8 mouse cellular contexts compared by ENCODE assay signal in genomic region chrX:50583741-50584580, GRCm38 (mm10).
DNase-seq lines count a peak whose midpoint lies in the region; ATAC-seq and TF ChIP-seq lines count a peak whose summit lies in the region.

No protein-coding gene starts in this region.

- H3K27ac ChIP-seq in heart, embryonic 12.5 days (ENCODE audit: poor library complexity, severe bottlenecking) = no peak overlapping the region
- H3K27ac ChIP-seq in heart, embryonic 10.5 days = no peak overlapping the region
- peak overlapping the region; percentile 50; the same call in 1 of the 2 replicates for H3K27ac ChIP-seq in hindbrain, embryonic 10.5 days
- no peak overlapping the region for H3K27ac ChIP-seq in liver, embryonic 15.5 days (replicated peaks)

- H3K27me3 ChIP-seq in heart, embryonic 12.5 days (replicated peaks) = no peaks in the 10 kb centered on the region
- H3K27me3 ChIP-seq in heart, embryonic 10.5 days (ENCODE audit: insufficient read depth, poor library complexity, severe bottlenecking) = no peaks in the 10 kb centered on the region
- H3K27me3 ChIP-seq in E14TG2a.4 (ENCODE audit: insufficient read depth, low read length) = no peaks in the 10 kb centered on the region
- H3K27me3 ChIP-seq in hindbrain, embryonic 10.5 days (ENCODE audit: insufficient read depth, poor library complexity, severe bottlenecking) = no peaks in the 10 kb centered on the region
- no peaks in the 10 kb centered on the region for H3K27me3 ChIP-seq in liver, embryonic 15.5 days

- 67% methylated on average over 12 of the region's 12 CpGs for WGBS in heart, embryonic 12.5 days
- WGBS in heart, embryonic 10.5 days = 68% methylated on average over 12 of the region's 12 CpGs
- WGBS in hindbrain, embryonic 10.5 days = 74% methylated on average over 12 of the region's 12 CpGs
- WGBS in liver, embryonic 15.5 days (ENCODE audit: insufficient replicate concordance) = 57% methylated on average over 12 of the region's 12 CpGs

- peak overlapping the region; percentile 25 for H3K4me3 ChIP-seq in heart, embryonic 12.5 days
- H3K4me3 ChIP-seq in heart, embryonic 10.5 days = no peak overlapping the region
- no peak overlapping the region for H3K4me3 ChIP-seq in E14TG2a.4 (replicated peaks; ENCODE audit: low read length)
- peak overlapping the region; percentile 18; the same call in 1 of the 2 replicates for H3K4me3 ChIP-seq in hindbrain, embryonic 10.5 days
- H3K4me3 ChIP-seq in liver, embryonic 15.5 days (replicated peaks) = peak overlapping the region; percentile 24; the same call in 1 of the 2 replicates

- TF ChIP-seq POLR2A in brain, embryonic 14.5 days (IDR thresholded peaks at IDR 0.05; ENCODE audit: borderline replicate concordance, extremely low read depth, insufficient read depth, insufficient read length, poor library complexity, severe bottlenecking) = no peak

- DNase-seq in heart, embryonic 10.5 days (ENCODE audit: low spot score) = no peak
- DNase-seq in brain, embryonic 14.5 days (ENCODE audit: low read depth) = peak; percentile 78
- no peak for DNase-seq in hindbrain, embryonic 10.5 days (ENCODE audit: low spot score)

- H3K36me3 ChIP-seq in heart, embryonic 12.5 days = peaks cover 32% of the 10 kb centered on the region
- peaks cover 30% of the 10 kb centered on the region for H3K36me3 ChIP-seq in heart, embryonic 10.5 days
- H3K36me3 ChIP-seq in E14TG2a.4 (ENCODE audit: insufficient read depth, low read length) = peaks cover 77% of the 10 kb centered on the region
- H3K36me3 ChIP-seq in hindbrain, embryonic 10.5 days = peaks cover 49% of the 10 kb centered on the region
- no peaks in the 10 kb centered on the region for H3K36me3 ChIP-seq in liver, embryonic 15.5 days (replicated peaks)

- peak overlapping the region; percentile 36; the same call in 1 of the 2 replicates for H3K4me2 ChIP-seq in heart, embryonic 12.5 days
- H3K4me2 ChIP-seq in liver, embryonic 15.5 days = peak overlapping the region; percentile 42; the same call in 1 of the 2 replicates

- ATAC-seq in heart, embryonic 12.5 days (ENCODE audit: insufficient number of reproducible peaks, low FRiP score) = no peak
- no peak for ATAC-seq in liver, embryonic 15.5 days (ENCODE audit: insufficient read depth)
- ATAC-seq in activated CD4-positive, CD25-positive, alpha-beta regulatory T cell, adult 4 months = no peak
- no peak for ATAC-seq in inflammation-experienced regulatory T-cells, adult 6 months

- TF ChIP-seq CTCF in E14TG2a.4 (conservative IDR thresholded peaks at IDR 0.05; ENCODE audit: low read length) = peak; percentile 7; the same call in 1 of the 2 replicates
- TF ChIP-seq CTCF in brain, embryonic 14.5 days (IDR thresholded peaks at IDR 0.05; ENCODE audit: borderline replicate concordance, extremely low read depth, insufficient read depth, insufficient read length) = peak; percentile 46; the same call in 1 of the 2 replicates

- H3K9me3 ChIP-seq in heart, embryonic 12.5 days (replicated peaks) = no peaks in the 10 kb centered on the region
- H3K9me3 ChIP-seq in heart, embryonic 10.5 days = no peaks in the 10 kb centered on the region
- no peaks in the 10 kb centered on the region for H3K9me3 ChIP-seq in E14TG2a.4 (ENCODE audit: low read length)
- H3K9me3 ChIP-seq in hindbrain, embryonic 10.5 days = no peaks in the 10 kb centered on the region
- no peaks in the 10 kb centered on the region for H3K9me3 ChIP-seq in liver, embryonic 15.5 days (replicated peaks)

- no peak overlapping the region for H3K9ac ChIP-seq in heart, embryonic 12.5 days
- no peak overlapping the region for H3K9ac ChIP-seq in liver, embryonic 15.5 days

- no peaks in the 10 kb centered on the region for H3K4me1 ChIP-seq in heart, embryonic 12.5 days (replicated peaks)
- no peaks in the 10 kb centered on the region for H3K4me1 ChIP-seq in heart, embryonic 10.5 days
- H3K4me1 ChIP-seq in E14TG2a.4 (replicated peaks; ENCODE audit: low read depth, low read length) = no peaks in the 10 kb centered on the region
- H3K4me1 ChIP-seq in hindbrain, embryonic 10.5 days (replicated peaks) = no peaks in the 10 kb centered on the region
- no peaks in the 10 kb centered on the region for H3K4me1 ChIP-seq in liver, embryonic 15.5 days (replicated peaks)

Comparison
In these comparisons a context has a peak if more than half of its experiments do, and no peak if none do; other contexts are left out.
1. H3K4me3 ChIP-seq: peak in heart, embryonic 12.5 days (single experiment), hindbrain, embryonic 10.5 days (single experiment) and liver, embryonic 15.5 days (single experiment); none in heart, embryonic 10.5 days (single experiment) and E14TG2a.4 (single experiment).